Mouse (Mus musculus) cerebellum, adult 2 months (tissue): ENCODE results near the gene Itga5. TPM values are rescaled to one million over a fixed set of nuclear protein-coding genes. Genes with fewer than 3 reads are reported as not detected.

ENCODE experiments used
- DNase-seq, 2 experiments: peaks; one replicate each; pipeline ENCODE4 v3.0.0; 2021
- H3K27ac ChIP-seq: fragments of 200-500 bp; 2 replicates; pipeline ENCODE4 v1.5.1; 2012; ENCODE audit warnings: low read length, control low read depth, inconsistent platforms; ENCODE audit not compliant: insufficient read depth
- H3K27me3 ChIP-seq: fragments of 200-500 bp; 2 replicates; pipeline ENCODE4 v1.6.1; 2012; ENCODE audit warnings: inconsistent platforms, mild to moderate bottlenecking, low read length, moderate library complexity; ENCODE audit not compliant: control insufficient read depth, insufficient read depth
- H3K4me1 ChIP-seq: fragments of 200-500 bp; 2 replicates; pipeline ENCODE4 v1.6.1; 2011; ENCODE audit warnings: low read length; ENCODE audit not compliant: control insufficient read depth, insufficient read depth
- H3K4me3 ChIP-seq: fragments of 200-500 bp; replicated peaks from 2 replicates; pipeline ENCODE3; 2011; ENCODE audit warnings: mild to moderate bottlenecking, low read depth, low read length, control low read depth; ENCODE audit not compliant: insufficient read depth
- CTCF ChIP-seq: fragments of 200-500 bp; IDR thresholded peaks from 2 replicates; pipeline ENCODE4 v1.5.1; 2011; ENCODE audit warnings: low read depth, mild to moderate bottlenecking, control low read depth, low read length, moderate library complexity, borderline replicate concordance; ENCODE audit not compliant: insufficient read depth
- POLR2A ChIP-seq: fragments of 200-500 bp; IDR thresholded peaks from 2 replicates; pipeline ENCODE4 v1.6.1; 2011; ENCODE audit warnings: low read length, control low read depth, borderline replicate concordance; ENCODE audit not compliant: insufficient read depth
- WGBS: fragments of 180-500 bp; shearing (Covaris S2); methylation state at CpG from one replicate; pipeline ENCODE4 v1.1.7; 2018; 5-methylcytosine and 5-hydroxymethylcytosine counted together
- polyA plus RNA-seq: library from polyadenylated mRNA; depleted of rRNA; stranded (reverse); fragments of >200 nt; gene quantifications from 2 replicates; pipeline ENCODE4 v1.2.3, GENCODE M21; 2012

Gene Itga5
- polyA plus RNA-seq, 1 experiment, result 1.6 TPM

DNA sequence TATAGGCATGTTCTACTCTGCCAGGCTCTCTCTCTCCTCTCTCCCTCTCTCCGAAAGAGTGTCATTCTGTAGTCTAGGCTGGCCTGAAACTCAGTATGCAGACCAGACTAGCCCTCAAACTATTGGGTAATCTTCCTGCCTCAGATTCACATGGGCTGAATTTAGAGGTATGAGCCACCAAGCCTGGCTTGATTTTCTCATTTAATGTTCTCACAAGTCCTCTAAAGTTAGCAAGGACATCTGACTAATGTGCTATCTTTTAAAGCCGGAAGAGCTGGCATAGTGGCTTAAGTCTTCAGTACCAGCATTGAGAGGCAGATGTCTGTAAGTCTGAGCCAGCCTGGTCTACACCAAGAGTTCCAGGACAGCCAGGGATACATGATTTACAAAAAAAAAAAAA is 15.5 kb upstream of the Itga5 start:
- no peaks in the 10 kb centered on the region; the same call in 1 of the 2 replicates for H3K4me1 ChIP-seq
- H3K27me3 ChIP-seq, result no peaks in the 10 kb centered on the region
- H3K4me3 ChIP-seq, result no peak overlapping the region
- TF ChIP-seq CTCF, result no peak
- no peak for TF ChIP-seq POLR2A
- no peak for DNase-seq
- 87% methylated on average over 2 of the region's 2 CpGs for WGBS
- no peak overlapping the region for H3K27ac ChIP-seq

DNA sequence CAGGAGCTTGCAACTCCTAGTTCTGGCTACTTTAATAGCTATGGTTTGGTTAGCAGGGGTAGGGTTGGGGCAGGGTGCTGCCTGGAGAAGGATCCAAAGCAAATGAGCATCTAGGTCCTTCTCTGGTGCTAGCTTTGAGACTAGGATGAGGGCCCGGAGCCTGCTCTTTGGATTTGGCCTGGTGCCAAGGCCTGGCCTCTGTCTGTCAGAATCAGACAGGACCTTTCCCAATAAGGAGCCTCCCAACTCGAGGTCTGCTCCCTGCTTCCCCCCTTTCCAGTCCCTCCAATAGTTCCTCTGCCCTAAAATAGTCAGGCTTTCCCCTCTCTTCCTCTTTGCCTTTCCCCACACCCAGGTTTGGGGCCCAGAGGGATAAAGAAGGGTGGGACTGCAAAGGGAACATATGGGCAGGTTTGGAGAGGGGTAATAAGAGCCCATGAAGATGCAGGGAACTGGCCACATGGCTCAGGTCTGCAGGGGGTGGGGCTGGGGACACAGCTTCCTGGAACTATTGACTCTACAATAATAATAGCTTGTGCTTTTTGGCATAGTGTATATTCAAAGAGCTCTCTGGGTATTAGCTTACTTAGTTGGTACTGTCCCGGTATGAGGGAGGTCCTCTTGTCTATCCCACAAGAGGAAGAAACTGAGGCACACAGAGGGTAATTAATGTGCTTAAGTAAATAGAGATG is 12.2 kb upstream of the Itga5 start:
- Histone ChIP-seq H3K4me3 (no peak overlapping the region), H3K27me3 (no peaks in the 10 kb centered on the region), H3K27ac (no peak overlapping the region), H3K4me1 (no peaks in the 10 kb centered on the region; the same call in 1 of the 2 replicates)
- DNase-seq, result no peak
- 52% methylated on average over 3 of the region's 3 CpGs for WGBS
- no peak for TF ChIP-seq POLR2A
- TF ChIP-seq CTCF, result no peak

DNA sequence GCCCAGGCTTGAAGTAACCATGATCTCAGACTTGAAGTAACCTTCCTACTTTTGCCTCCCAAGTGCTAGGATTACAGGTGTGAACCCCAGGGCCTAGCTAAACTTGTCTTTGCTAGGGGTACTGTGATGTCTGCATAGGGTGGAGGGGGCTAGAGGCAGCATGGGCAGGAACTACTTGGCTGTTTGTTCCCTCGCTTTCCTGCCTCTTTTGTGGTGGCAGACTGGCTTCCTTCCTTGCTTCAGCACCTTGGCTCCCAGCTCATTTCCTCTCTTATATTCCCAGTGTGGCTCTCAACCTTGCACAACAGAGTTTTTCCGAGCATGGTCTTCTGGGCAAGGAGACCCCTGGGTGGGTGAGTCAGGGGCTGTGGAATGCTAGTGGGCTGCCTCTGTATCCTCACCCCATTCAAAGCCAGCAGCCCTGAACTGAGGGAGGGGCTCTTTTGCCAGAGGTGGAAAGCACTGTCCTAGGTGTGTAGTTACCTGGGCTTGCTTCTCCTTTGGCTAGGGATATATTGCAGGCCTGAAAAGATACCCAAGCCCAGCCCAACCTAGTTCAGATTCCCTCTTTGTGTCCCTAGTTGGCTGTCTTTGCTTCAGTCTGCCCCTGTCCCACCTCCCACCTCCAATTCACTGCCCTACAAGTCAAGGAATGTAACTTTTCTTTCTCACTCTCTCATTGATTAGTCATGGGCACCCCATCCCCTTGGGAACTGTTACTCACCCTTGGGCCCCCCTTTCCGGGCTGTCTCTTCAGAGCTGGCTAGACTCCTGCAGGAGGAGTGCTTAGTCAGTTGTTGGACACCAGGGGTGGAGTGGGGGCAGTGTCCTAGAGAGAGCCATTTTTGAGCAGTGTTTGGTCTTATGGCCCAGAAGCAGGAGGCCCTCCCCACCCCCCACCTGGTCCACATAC is 11.4 kb upstream of the Itga5 start:
- 84% methylated on average over 3 of the region's 3 CpGs for WGBS
- Histone ChIP-seq H3K4me1 (no peaks in the 10 kb centered on the region; the same call in 1 of the 2 replicates), H3K27me3 (no peaks in the 10 kb centered on the region), H3K4me3 (no peak overlapping the region), H3K27ac (no peak overlapping the region)
- TF ChIP-seq POLR2A (no peak), CTCF (no peak)
- no peak for DNase-seq

GRCm38 (mm10) chr15:103376837-103377269 is 10.3 kb upstream of the Itga5 start:
- no peak for DNase-seq
- no peaks in the 10 kb centered on the region for H3K27me3 ChIP-seq
- 35% methylated on average over 8 of the region's 8 CpGs for WGBS
- no peak overlapping the region for H3K4me3 ChIP-seq
- H3K27ac ChIP-seq, result no peak overlapping the region
- no peak for TF ChIP-seq CTCF
- TF ChIP-seq POLR2A, result no peak
- H3K4me1 ChIP-seq, result no peaks in the 10 kb centered on the region; the same call in 1 of the 2 replicates

GRCm38 (mm10) chr15:103375112-103375800 is 8.7 kb upstream of the Itga5 start:
- Histone ChIP-seq H3K4me3 (no peak overlapping the region), H3K27me3 (no peaks in the 10 kb centered on the region), H3K4me1 (no peaks in the 10 kb centered on the region; the same call in 1 of the 2 replicates), H3K27ac (no peak overlapping the region)
- WGBS, result 93% methylated on average over 4 of the region's 4 CpGs
- TF ChIP-seq POLR2A (no peak), CTCF (no peak)
- DNase-seq, result no peak

- no peak for TF ChIP-seq CTCF
- no peak for TF ChIP-seq POLR2A
- Histone ChIP-seq H3K4me1 (no peaks in the 10 kb centered on the region; the same call in 1 of the 2 replicates), H3K27me3 (no peaks in the 10 kb centered on the region; the same call in 1 of the 2 replicates), H3K27ac (no peak overlapping the region), H3K4me3 (no peak overlapping the region)
- DNase-seq, result no peak
These were observed 5.9 kb upstream of the Itga5 start for GRCm38 (mm10) chr15:103372461-103372860.

DNA sequence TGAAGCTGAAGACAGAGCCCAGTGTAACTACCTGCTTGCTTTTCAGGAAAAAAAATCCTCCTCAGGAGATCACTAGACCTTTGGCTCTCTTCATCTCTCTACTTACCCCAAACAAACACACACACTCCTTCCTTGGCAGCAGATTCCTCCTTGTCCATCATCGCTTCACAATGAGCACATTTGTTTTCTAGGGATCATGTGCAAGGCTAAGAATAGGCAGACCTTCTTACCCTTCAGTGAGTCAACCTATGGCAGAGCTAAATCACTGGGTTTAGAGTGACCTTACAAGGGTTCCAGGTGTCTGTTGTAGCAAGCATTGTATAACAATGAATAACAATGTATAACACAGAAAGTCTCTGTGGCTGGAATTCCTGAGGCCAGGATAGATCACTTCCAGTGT is 5.2 kb upstream of the Itga5 start:
- Histone ChIP-seq H3K4me1 (no peaks in the 10 kb centered on the region), H3K4me3 (no peak overlapping the region), H3K27me3 (no peaks in the 10 kb centered on the region; the same call in 1 of the 2 replicates), H3K27ac (no peak overlapping the region)
- no peak for DNase-seq
- TF ChIP-seq CTCF, result no peak
- no peak for TF ChIP-seq POLR2A
- 88% methylated on average over 1 of the region's 1 CpGs for WGBS
